Mouse (Mus musculus): ENCODE measurements around the gene Ltb4r2. TPM values are rescaled to one million over a fixed set of nuclear protein-coding genes. Genes with fewer than 3 reads are reported as not detected.

Ltb4r2 gene
- polyA plus RNA-seq, 1 experiment from 2014 or later = 0.15 TPM

GRCm38 (mm10) chr14:55722438-55722945 lies 38.7 kb upstream of the Ltb4r2 start:
- no peak overlapping the region for H3K27ac ChIP-seq

GRCm38 (mm10) chr14:55723433-55723832 lies 37.8 kb upstream of the Ltb4r2 start:
- ATAC-seq (replicated peaks; ENCODE audit: insufficient number of reproducible peaks, insufficient read depth, low FRiP score, low read depth) = no peak
- Histone ChIP-seq H3K9ac (no peak overlapping the region), H3K4me1 (replicated peaks) (peaks cover 7% of the 10 kb centered on the region), H3K4me2 (no peak overlapping the region), H3K9me3 (replicated peaks) (no peaks in the 10 kb centered on the region), H3K27me3 (0 out of 2 replicates have a peak, but pooled peaks cover 6% of the 10 kb centered on the region), H3K36me3 (peaks cover 11% of the 10 kb centered on the region; the same call in 1 of the 2 replicates), H3K27ac (no peak overlapping the region), H3K4me3 (no peak overlapping the region)
- WGBS = 95% methylated on average over 7 of the region's 7 CpGs

More at GRCm38 (mm10) chr14:55722438-55722945, 38.7 kb upstream of the Ltb4r2 start:
- no peaks in the 10 kb centered on the region for H3K9me3 ChIP-seq (replicated peaks)
- H3K36me3 ChIP-seq = peaks cover 15% of the 10 kb centered on the region; the same call in 1 of the 2 replicates
- peaks cover 7% of the 10 kb centered on the region for H3K4me1 ChIP-seq (replicated peaks)
- ATAC-seq (replicated peaks; ENCODE audit: insufficient number of reproducible peaks, insufficient read depth, low FRiP score, low read depth) = no peak
- no peaks in the 10 kb centered on the region for H3K27me3 ChIP-seq
- no peak overlapping the region for H3K9ac ChIP-seq
- 46% methylated on average over 8 of the region's 8 CpGs for WGBS
- peak overlapping the region; percentile 81 for H3K4me3 ChIP-seq
- peak overlapping the region; percentile 69 for H3K4me2 ChIP-seq

- Histone ChIP-seq H3K4me3 (no peak overlapping the region), H3K9ac (no peak overlapping the region), H3K27ac (0 out of 2 replicates have a peak overlapping the region, but pooled peaks have one; percentile 18), H3K36me3 (0 out of 2 replicates have a peak, but pooled peaks cover 6% of the 10 kb centered on the region), H3K27me3 (0 out of 2 replicates have a peak, but pooled peaks cover 6% of the 10 kb centered on the region), H3K4me2 (no peak overlapping the region), H3K4me1 (replicated peaks) (peaks cover 7% of the 10 kb centered on the region), H3K9me3 (replicated peaks) (no peaks in the 10 kb centered on the region)
- WGBS = 40% methylated on average over 8 of the region's 8 CpGs
- ATAC-seq (replicated peaks; ENCODE audit: insufficient number of reproducible peaks, insufficient read depth, low FRiP score, low read depth) = no peak
Observed at GRCm38 (mm10) chr14:55724411-55724871, 36.8 kb upstream of the Ltb4r2 start.

GRCm38 (mm10) chr14:55726261-55726660 lies 35.0 kb upstream of the Ltb4r2 start:
- peaks cover 6% of the 10 kb centered on the region; the same call in 1 of the 2 replicates for H3K27me3 ChIP-seq
- H3K4me2 ChIP-seq = no peak overlapping the region
- no peak overlapping the region for H3K4me3 ChIP-seq
- H3K4me1 ChIP-seq (replicated peaks) = peaks cover 7% of the 10 kb centered on the region
- no peaks in the 10 kb centered on the region for H3K36me3 ChIP-seq
- no peak for ATAC-seq (replicated peaks; ENCODE audit: insufficient number of reproducible peaks, insufficient read depth, low FRiP score, low read depth)
- H3K9ac ChIP-seq = no peak overlapping the region
- no peak overlapping the region for H3K27ac ChIP-seq
- H3K9me3 ChIP-seq (replicated peaks) = no peaks in the 10 kb centered on the region

GRCm38 (mm10) chr14:55727889-55728685 lies 33.1 kb upstream of the Ltb4r2 start:
- peaks cover 6% of the 10 kb centered on the region; the same call in 1 of the 2 replicates for H3K27me3 ChIP-seq
- H3K9ac ChIP-seq = no peak overlapping the region; the same call in 1 of the 2 replicates
- WGBS = 67% methylated on average over 8 of the region's 8 CpGs
- no peaks in the 10 kb centered on the region for H3K36me3 ChIP-seq
- no peak overlapping the region for H3K27ac ChIP-seq
- H3K4me1 ChIP-seq (replicated peaks) = peaks cover 2% of the 10 kb centered on the region; the same call in 1 of the 2 replicates
- ATAC-seq (replicated peaks; ENCODE audit: insufficient number of reproducible peaks, insufficient read depth, low FRiP score, low read depth) = no peak
- no peak overlapping the region for H3K4me3 ChIP-seq
- H3K9me3 ChIP-seq (replicated peaks) = no peaks in the 10 kb centered on the region
- H3K4me2 ChIP-seq = no peak overlapping the region

- Histone ChIP-seq H3K27me3 (peaks cover 6% of the 10 kb centered on the region; the same call in 1 of the 2 replicates), H3K36me3 (no peaks in the 10 kb centered on the region), H3K27ac (no peak overlapping the region), H3K4me2 (no peak overlapping the region), H3K4me1 (replicated peaks) (no peaks in the 10 kb centered on the region), H3K4me3 (no peak overlapping the region), H3K9me3 (replicated peaks) (no peaks in the 10 kb centered on the region), H3K9ac (no peak overlapping the region)
- no peak for ATAC-seq (replicated peaks; ENCODE audit: insufficient number of reproducible peaks, insufficient read depth, low FRiP score, low read depth)
- WGBS = 77% methylated on average over 7 of the region's 7 CpGs
Observed at GRCm38 (mm10) chr14:55730116-55730515, 31.1 kb upstream of the Ltb4r2 start.

GRCm38 (mm10) chr14:55730531-55731032 lies 30.6 kb upstream of the Ltb4r2 start:
- WGBS = 74% methylated on average over 7 of the region's 7 CpGs
- Histone ChIP-seq H3K9me3 (replicated peaks) (no peaks in the 10 kb centered on the region), H3K4me2 (no peak overlapping the region), H3K9ac (no peak overlapping the region), H3K36me3 (no peaks in the 10 kb centered on the region), H3K27me3 (peaks cover 6% of the 10 kb centered on the region; the same call in 1 of the 2 replicates), H3K4me3 (no peak overlapping the region), H3K4me1 (replicated peaks) (no peaks in the 10 kb centered on the region), H3K27ac (no peak overlapping the region)
- no peak for ATAC-seq (replicated peaks; ENCODE audit: insufficient number of reproducible peaks, insufficient read depth, low FRiP score, low read depth)

- 58% methylated on average over 10 of the region's 10 CpGs for WGBS
- no peaks in the 10 kb centered on the region; the same call in 1 of the 2 replicates for H3K27me3 ChIP-seq
- H3K4me2 ChIP-seq = no peak overlapping the region
- H3K36me3 ChIP-seq = peaks cover 11% of the 10 kb centered on the region; the same call in 1 of the 2 replicates
- H3K27ac ChIP-seq = no peak overlapping the region
- H3K4me1 ChIP-seq (replicated peaks) = no peaks in the 10 kb centered on the region
- no peak overlapping the region for H3K9ac ChIP-seq
- no peak for ATAC-seq (replicated peaks; ENCODE audit: insufficient number of reproducible peaks, insufficient read depth, low FRiP score, low read depth)
- H3K4me3 ChIP-seq = no peak overlapping the region
- H3K9me3 ChIP-seq (replicated peaks) = no peaks in the 10 kb centered on the region
Observed at GRCm38 (mm10) chr14:55733889-55734288, 27.3 kb upstream of the Ltb4r2 start.

- Histone ChIP-seq H3K36me3 (peaks cover 21% of the 10 kb centered on the region; the same call in 1 of the 2 replicates), H3K4me3 (no peak overlapping the region), H3K27me3 (no peaks in the 10 kb centered on the region; the same call in 1 of the 2 replicates), H3K4me1 (replicated peaks) (no peaks in the 10 kb centered on the region), H3K9ac (no peak overlapping the region), H3K4me2 (no peak overlapping the region), H3K27ac (no peak overlapping the region), H3K9me3 (replicated peaks) (no peaks in the 10 kb centered on the region)
- ATAC-seq (replicated peaks; ENCODE audit: insufficient number of reproducible peaks, insufficient read depth, low FRiP score, low read depth) = no peak
- 67% methylated on average over 7 of the region's 7 CpGs for WGBS
Observed at GRCm38 (mm10) chr14:55734869-55735268, 26.4 kb upstream of the Ltb4r2 start.

- H3K4me1 ChIP-seq (replicated peaks) = no peaks in the 10 kb centered on the region
- H3K9me3 ChIP-seq (replicated peaks) = no peaks in the 10 kb centered on the region
- no peak overlapping the region for H3K27ac ChIP-seq
- no peak overlapping the region for H3K4me2 ChIP-seq
- H3K4me3 ChIP-seq = no peak overlapping the region
- no peaks in the 10 kb centered on the region; the same call in 1 of the 2 replicates for H3K27me3 ChIP-seq
- peaks cover 26% of the 10 kb centered on the region; the same call in 1 of the 2 replicates for H3K36me3 ChIP-seq
- H3K9ac ChIP-seq = no peak overlapping the region
- WGBS = 65% methylated on average over 3 of the region's 3 CpGs
- ATAC-seq (replicated peaks; ENCODE audit: insufficient number of reproducible peaks, insufficient read depth, low FRiP score, low read depth) = no peak
Observed at GRCm38 (mm10) chr14:55735334-55735733, 25.9 kb upstream of the Ltb4r2 start.

- H3K4me1 ChIP-seq (replicated peaks) = no peaks in the 10 kb centered on the region
- no peak overlapping the region for H3K9ac ChIP-seq
- H3K27me3 ChIP-seq = no peaks in the 10 kb centered on the region; the same call in 1 of the 2 replicates
- no peak overlapping the region for H3K4me2 ChIP-seq
- ATAC-seq (replicated peaks; ENCODE audit: insufficient number of reproducible peaks, insufficient read depth, low FRiP score, low read depth) = no peak
- no peak overlapping the region for H3K4me3 ChIP-seq
- H3K27ac ChIP-seq = no peak overlapping the region
- no peaks in the 10 kb centered on the region for H3K9me3 ChIP-seq (replicated peaks)
- peaks cover 29% of the 10 kb centered on the region; the same call in 1 of the 2 replicates for H3K36me3 ChIP-seq
- 75% methylated on average over 4 of the region's 4 CpGs for WGBS
Observed at GRCm38 (mm10) chr14:55735758-55736157, 25.5 kb upstream of the Ltb4r2 start.
